Mouse (Mus musculus): ENCODE data around the gene Asic3. TPM values are rescaled to one million over a fixed set of nuclear protein-coding genes. Genes with fewer than 3 reads are reported as not detected.

Gene Asic3
- polyA plus RNA-seq, 1 experiment: 1.1 TPM

DNA sequence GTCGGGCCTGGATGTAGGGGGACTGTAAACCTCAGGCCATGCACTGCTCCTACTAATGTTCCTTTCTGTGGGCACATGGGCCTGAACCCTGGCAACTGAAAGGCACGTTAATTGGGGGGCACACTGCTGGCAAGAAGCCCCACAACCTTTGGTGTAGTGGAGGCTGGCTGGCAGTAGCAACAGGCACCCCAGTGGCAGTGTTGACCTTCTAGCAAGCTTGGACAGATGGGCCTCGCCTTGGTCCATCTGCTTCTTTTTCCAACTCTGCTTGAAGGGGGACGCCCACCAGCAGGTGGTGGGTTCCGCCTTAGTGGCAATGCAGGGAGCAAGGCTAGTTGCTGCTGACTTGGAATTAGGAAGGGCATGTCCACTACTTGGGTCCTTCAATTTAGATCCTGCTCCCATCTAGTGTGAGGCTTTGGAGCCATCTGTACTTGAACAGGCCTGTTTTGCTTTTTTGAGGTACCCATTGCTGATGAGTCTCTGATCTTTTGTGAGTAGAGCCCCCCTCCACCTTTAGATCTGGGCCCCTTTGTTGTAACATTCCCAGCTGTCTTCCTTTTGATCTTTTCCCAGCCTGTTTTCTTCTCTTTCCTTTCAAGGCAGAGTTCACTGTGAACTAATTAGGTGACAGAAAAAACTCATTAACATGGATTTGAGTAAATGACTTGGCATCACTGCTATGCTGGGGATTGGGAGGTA is 40.2 kb downstream of the Asic3 start:
- no peak for TF ChIP-seq CTCF (IDR thresholded peaks at IDR 0.05; ENCODE audit: borderline replicate concordance, extremely low read depth, insufficient read depth, insufficient read length)
- TF ChIP-seq POLR2A (IDR thresholded peaks at IDR 0.05; ENCODE audit: borderline replicate concordance, extremely low read depth, insufficient read depth, insufficient read length, poor library complexity, severe bottlenecking): no peak
- peak; percentile 89 for DNase-seq (ENCODE audit: low read depth)

GRCm38 (mm10) chr5:24453985-24454303 is 40.8 kb downstream of the Asic3 start:
- no peak for DNase-seq (ENCODE audit: low read depth)
- TF ChIP-seq POLR2A (IDR thresholded peaks at IDR 0.05; ENCODE audit: borderline replicate concordance, extremely low read depth, insufficient read depth, insufficient read length, poor library complexity, severe bottlenecking) (no peak), CTCF (IDR thresholded peaks at IDR 0.05; ENCODE audit: borderline replicate concordance, extremely low read depth, insufficient read depth, insufficient read length) (no peak)

- no peak for TF ChIP-seq POLR2A (IDR thresholded peaks at IDR 0.05; ENCODE audit: borderline replicate concordance, extremely low read depth, insufficient read depth, insufficient read length, poor library complexity, severe bottlenecking)
- DNase-seq (ENCODE audit: low read depth): no peak
Observed at GRCm38 (mm10) chr5:24455076-24455475, 41.9 kb downstream of the Asic3 start.

DNA sequence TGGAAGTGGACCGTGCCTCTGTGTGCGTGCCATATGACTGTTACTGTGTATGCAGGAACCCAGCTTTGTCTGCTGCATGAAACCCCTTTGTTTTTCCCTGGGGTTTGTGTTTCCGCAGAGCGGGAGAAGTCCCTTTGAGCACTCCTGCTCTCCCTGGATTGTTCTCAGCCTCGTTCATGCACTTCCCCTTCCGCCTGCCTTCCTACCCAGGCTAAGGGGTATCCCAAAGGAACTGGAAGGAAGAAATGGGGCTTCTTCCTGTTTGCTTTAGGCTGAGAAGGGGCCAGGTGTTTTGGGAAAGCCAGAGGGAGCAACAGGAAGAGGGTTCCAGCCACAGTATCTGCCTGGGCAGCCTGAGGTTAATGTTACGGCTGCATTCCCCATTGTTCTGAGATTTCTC is 42.4 kb downstream of the Asic3 start:
- TF ChIP-seq CTCF (IDR thresholded peaks at IDR 0.05; ENCODE audit: borderline replicate concordance, extremely low read depth, insufficient read depth, insufficient read length) (no peak), POLR2A (IDR thresholded peaks at IDR 0.05; ENCODE audit: borderline replicate concordance, extremely low read depth, insufficient read depth, insufficient read length, poor library complexity, severe bottlenecking) (no peak)
- DNase-seq (ENCODE audit: low read depth): no peak

DNA sequence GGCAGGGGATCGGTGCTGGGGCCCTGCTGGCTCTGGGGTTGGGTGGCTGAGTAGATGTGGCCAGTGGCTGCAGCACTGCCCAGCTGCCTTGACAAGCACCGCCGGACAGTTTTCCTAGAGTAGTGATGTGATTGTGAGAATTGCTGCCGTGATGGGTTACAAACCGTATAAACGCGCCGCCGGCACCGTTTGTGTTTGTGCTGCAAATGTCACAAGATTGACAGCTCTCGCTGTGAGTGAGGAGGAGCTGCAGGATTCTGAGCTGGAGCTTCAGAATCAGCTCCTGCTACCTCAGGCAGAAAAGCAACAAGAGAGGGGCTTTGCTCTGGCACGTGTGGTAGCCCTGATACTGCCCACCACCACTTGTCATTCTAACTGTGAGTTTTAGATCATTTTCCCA is 53.6 kb downstream of the Asic3 start:
- TF ChIP-seq CTCF (IDR thresholded peaks at IDR 0.05; ENCODE audit: borderline replicate concordance, extremely low read depth, insufficient read depth, insufficient read length) (no peak), POLR2A (IDR thresholded peaks at IDR 0.05; ENCODE audit: borderline replicate concordance, extremely low read depth, insufficient read depth, insufficient read length, poor library complexity, severe bottlenecking) (no peak)
- DNase-seq (ENCODE audit: low read depth): peak; percentile 57

Other genes with a start within 250 kb of the Asic3 start
- gene Nupl2, start 248.4 kb upstream of the Asic3 start, polyA plus RNA-seq (2012; rRNA removed): 10.7 and 11.3 TPM in 2 replicates
- 58.9 and 61.1 TPM in 2 replicates for gene Kcnh2, start 61.8 kb upstream of the Asic3 start, polyA plus RNA-seq (2012; rRNA removed)
- 9.6 and 11.1 TPM in 2 replicates for gene Nos3, start 48.6 kb upstream of the Asic3 start, polyA plus RNA-seq (2012; rRNA removed)
- 1.5 and 1.7 TPM in 2 replicates for gene Atg9b, start 21.2 kb upstream of the Asic3 start, polyA plus RNA-seq (2012; rRNA removed)
- 51.0 and 64.7 TPM in 2 replicates for gene Abcb8, start 19.7 kb upstream of the Asic3 start, polyA plus RNA-seq (2012; rRNA removed)
- 159 and 252 TPM in 2 replicates for gene Cdk5, start 10.1 kb downstream of the Asic3 start, polyA plus RNA-seq (2012; rRNA removed)
- 38.9 and 41.4 TPM in 2 replicates for gene Slc4a2, start 10.4 kb downstream of the Asic3 start, polyA plus RNA-seq (2012; rRNA removed)
- gene Fastk, start 31.9 kb downstream of the Asic3 start, polyA plus RNA-seq (2012; rRNA removed): 152 and 248 TPM in 2 replicates
- 60.7 and 67.7 TPM in 2 replicates for gene Tmub1, start 34.5 kb downstream of the Asic3 start, polyA plus RNA-seq (2012; rRNA removed)
- gene Agap3, start 38.8 kb downstream of the Asic3 start, polyA plus RNA-seq (2012; rRNA removed): 176 and 244 TPM in 2 replicates
- gene Gbx1, start 113.8 kb downstream of the Asic3 start, polyA plus RNA-seq (2012; rRNA removed): 2.2 and 5.0 TPM in 2 replicates
- 0.33 and 0.54 TPM in 2 replicates for gene Asb10, start 127.6 kb downstream of the Asic3 start, polyA plus RNA-seq (2012; rRNA removed)
- 0.19 and 0.34 TPM in 2 replicates for gene 4931409K22Rik, start 143.4 kb downstream of the Asic3 start, polyA plus RNA-seq (2012; rRNA removed)
- 75.5 and 85.9 TPM in 2 replicates for gene Abcf2, start 164.1 kb downstream of the Asic3 start, polyA plus RNA-seq (2012; rRNA removed)
- 21.9 and 26.8 TPM in 2 replicates for gene Chpf2, start 173.3 kb downstream of the Asic3 start, polyA plus RNA-seq (2012; rRNA removed)
- gene Smarcd3, start 211.0 kb downstream of the Asic3 start, polyA plus RNA-seq (2012; rRNA removed): 162 and 203 TPM in 2 replicates

Data from brain, embryonic 14.5 days (tissue).